Mouse (Mus musculus): Measurements from ENCODE around the gene Vti1a.

DNA sequence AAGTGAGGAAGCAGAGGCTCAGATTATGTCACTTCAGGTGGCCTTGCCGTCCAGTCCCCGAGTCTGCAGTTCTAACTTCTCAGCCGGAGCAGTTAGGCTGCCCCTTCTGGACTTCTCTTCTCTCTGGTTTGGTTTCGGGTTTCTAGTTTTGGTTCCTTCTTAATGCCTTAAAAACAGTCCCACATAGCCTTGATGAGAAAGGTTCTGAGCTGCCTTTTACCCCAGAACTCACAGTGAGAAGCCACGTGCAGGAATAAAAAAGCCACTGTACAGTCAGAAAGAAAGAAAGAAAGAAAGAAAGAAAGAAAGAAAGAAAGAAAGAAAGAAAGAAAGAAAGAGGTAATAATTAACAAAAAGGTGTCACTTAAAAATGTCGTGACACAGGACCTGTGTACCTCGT, 236.8 kb downstream of the Vti1a start:
- TF ChIP-seq EP300 (IDR thresholded peaks at IDR 0.05; ENCODE audit: low read depth) (no peak), CTCF (IDR thresholded peaks at IDR 0.05; ENCODE audit: low read depth) (no peak)
